ENCODE assay signal across 9 mouse cellular contexts in the genomic region with DNA sequence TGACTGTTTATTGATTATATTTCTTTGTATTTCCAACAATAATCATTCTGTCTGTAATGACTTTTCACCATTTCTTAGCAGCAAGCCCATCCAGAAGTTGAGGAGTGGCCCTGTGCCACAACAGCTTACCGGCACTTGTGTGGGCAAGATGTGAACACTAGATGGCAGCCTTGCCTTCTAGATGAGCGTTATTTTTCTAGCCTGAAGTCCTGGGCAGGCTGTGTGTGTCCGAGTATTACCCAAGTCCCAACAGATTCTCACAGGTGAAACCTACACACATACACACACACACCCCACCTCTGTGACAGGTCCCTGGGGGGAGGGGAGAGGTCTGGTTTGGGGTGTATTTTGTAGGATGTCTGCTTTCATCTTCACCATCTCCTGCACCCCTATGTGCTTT. TPM values are rescaled to one million over a fixed set of nuclear protein-coding genes. Genes with fewer than 3 reads are reported as not detected.
DNase-seq lines count a peak whose midpoint lies in the region; ATAC-seq and TF ChIP-seq lines count a peak whose summit lies in the region.
"Had no signal": no experiment of that assay in that cellular context is flagged by ENCODE, and none has a peak within 500 bp of the region (broad histone marks: within the 10 kb centered on the region; RNA-seq: fewer than 3 reads in every experiment).

No protein-coding gene starts in this region.

- WGBS in kidney, embryonic 15.5 days, result 0% methylated on average over 3 of the region's 3 CpGs
- 5% methylated on average over 3 of the region's 3 CpGs for whole genome bisulfite sequencing in limb, embryonic 14.5 days

- H3K4me2 ChIP-seq in kidney, embryonic 15.5 days, result no peak overlapping the region
- H3K4me2 ChIP-seq in limb, embryonic 14.5 days (replicated peaks; ENCODE audit: low read depth, low read length, severe bottlenecking), result no peak overlapping the region
- H3K4me2 ChIP-seq: embryonic facial prominence, embryonic 13.5 days had no signal

- H3K4me1 ChIP-seq in kidney, embryonic 15.5 days, result 0 out of 2 replicates have a peak, but pooled peaks cover 4% of the 10 kb centered on the region
- no peaks in the 10 kb centered on the region for H3K4me1 ChIP-seq in limb, embryonic 14.5 days (ENCODE audit: control insufficient read depth, insufficient read depth, low read length)
- H3K4me1 ChIP-seq: embryonic facial prominence, embryonic 13.5 days had no signal

- H3K27me3 ChIP-seq in kidney, embryonic 15.5 days, result no peaks in the 10 kb centered on the region
- no peaks in the 10 kb centered on the region for H3K27me3 ChIP-seq in limb, embryonic 14.5 days (ENCODE audit: control insufficient read depth, insufficient read depth, low read length)
- H3K27me3 ChIP-seq in splenic B cell, adult 2 months (ENCODE audit: control insufficient read depth, insufficient read depth, low read length, poor library complexity, severe bottlenecking), result no peaks in the 10 kb centered on the region
- H3K27me3 ChIP-seq: embryonic facial prominence, embryonic 13.5 days had no signal

- DNase-seq in B cell, adult 2 months, result peak; percentile 67 to 69
- DNase-seq in adrenal gland, postnatal 10 days, result peak; percentile 77
- peak; percentile 63 for DNase-seq in embryo, embryonic 9.5 days (ENCODE audit: extremely low spot score)
- DNase-seq in limb, embryonic 14.5 days (ENCODE audit: low spot score), result peak; percentile 68
- peak; percentile 84 for DNase-seq in naive thymus-derived CD4-positive, alpha-beta T cell, adult 2 months (ENCODE audit: low read depth)
- DNase-seq in splenic B cell, adult 2 months (ENCODE audit: low read depth, low spot score), result peak; percentile 78

- H3K27ac ChIP-seq in kidney, embryonic 15.5 days, result no peak overlapping the region
- H3K27ac ChIP-seq in limb, embryonic 14.5 days (replicated peaks; ENCODE audit: low read depth, low read length), result no peak overlapping the region
- H3K27ac ChIP-seq: embryonic facial prominence, embryonic 13.5 days had no signal

- TF ChIP-seq POLR2A in limb, embryonic 14.5 days (IDR thresholded peaks at IDR 0.05; ENCODE audit: borderline replicate concordance, extremely low read depth, insufficient read depth, insufficient read length), result no peak; the same call in 1 of the 2 replicates

- peak; percentile 97 for ATAC-seq in granulocyte monocyte progenitor cell, adult 5-6 weeks (replicated peaks; ENCODE audit: poor library complexity, severe bottlenecking)
- ATAC-seq in kidney, embryonic 15.5 days (replicated peaks; ENCODE audit: low FRiP score), result peak; percentile 46; the same call in 1 of the 2 replicates
- peak; percentile 74 for ATAC-seq in limb, embryonic 14.5 days (ENCODE audit: low FRiP score, low read depth)

- no peak overlapping the region for H3K9ac ChIP-seq in kidney, embryonic 15.5 days
- H3K9ac ChIP-seq in limb, embryonic 14.5 days (ENCODE audit: low read depth, low read length, severe bottlenecking), result no peak overlapping the region
- H3K9ac ChIP-seq: embryonic facial prominence, embryonic 13.5 days had no signal

- no peaks in the 10 kb centered on the region for H3K36me3 ChIP-seq in kidney, embryonic 15.5 days
- no peaks in the 10 kb centered on the region for H3K36me3 ChIP-seq in limb, embryonic 14.5 days (ENCODE audit: control insufficient read depth, insufficient read depth, low read length)
- H3K36me3 ChIP-seq in splenic B cell, adult 2 months (ENCODE audit: control insufficient read depth, insufficient read depth, low read length, poor library complexity, severe bottlenecking), result no peaks in the 10 kb centered on the region
- H3K36me3 ChIP-seq: embryonic facial prominence, embryonic 13.5 days had no signal

- no peak overlapping the region for H3K4me3 ChIP-seq in kidney, embryonic 15.5 days (replicated peaks)
- H3K4me3 ChIP-seq in limb, embryonic 14.5 days (replicated peaks; ENCODE audit: low read length), result no peak overlapping the region
- H3K4me3 ChIP-seq: embryonic facial prominence, embryonic 13.5 days had no signal

- no peaks in the 10 kb centered on the region for H3K9me3 ChIP-seq in kidney, embryonic 15.5 days (replicated peaks)
- no peaks in the 10 kb centered on the region for H3K9me3 ChIP-seq in limb, embryonic 14.5 days (ENCODE audit: control insufficient read depth, low read length)
- H3K9me3 ChIP-seq: embryonic facial prominence, embryonic 13.5 days had no signal

RNA-seq across cellular contexts. Expression of gene Lrpprc, which starts 47.2 kb away (rescaled TPM):
- total RNA-seq in adrenal gland, postnatal 10 days (2021), result 100 to 1,000 TPM in 1 of 2 experiments, 10 to 100 TPM in 1; 88.9 to 101 TPM
- 48.6 and 51.2 TPM in 2 replicates for total RNA-seq in granulocyte monocyte progenitor cell, adult 5-6 weeks (2014; fragmentation: Nextera tagmentation)
- 76.4 and 80.7 TPM in 2 replicates for total RNA-seq in granulocyte monocyte progenitor cell, adult 5-6 weeks (2017)
- 51.7 and 56.6 TPM in 2 replicates for polyA plus RNA-seq in kidney, embryonic 15.5 days (2015; fragmentation: Nextera tagmentation; extraction: Ambion mirVana)
- 15.8 and 22.3 TPM in 2 replicates for polyA plus RNA-seq in limb, embryonic 14.5 days (2012; rRNA removed)
- polyA plus RNA-seq in limb, embryonic 14.5 days (2014; fragmentation: Nextera tagmentation; extraction: Ambion mirVana), result 35.5 and 38.5 TPM in 2 replicates

Comparison
In these comparisons a context has a peak if more than half of its experiments do, and no peak if none do; other contexts are left out.
1. ATAC-seq: peak in every context shown above with its lines; median percentile 97 in granulocyte monocyte progenitor cell, adult 5-6 weeks; 74 in limb, embryonic 14.5 days; 46 in kidney, embryonic 15.5 days.